Mouse (Mus musculus): ENCODE results near the gene Gm3604. TPM values are rescaled to one million over a fixed set of nuclear protein-coding genes. Genes with fewer than 3 reads are reported as not detected.

Gene Gm3604
- polyA plus RNA-seq (2015; fragmentation: Nextera tagmentation; extraction: Ambion mirVana), result 3.0 and 3.8 TPM in 2 replicates

DNA sequence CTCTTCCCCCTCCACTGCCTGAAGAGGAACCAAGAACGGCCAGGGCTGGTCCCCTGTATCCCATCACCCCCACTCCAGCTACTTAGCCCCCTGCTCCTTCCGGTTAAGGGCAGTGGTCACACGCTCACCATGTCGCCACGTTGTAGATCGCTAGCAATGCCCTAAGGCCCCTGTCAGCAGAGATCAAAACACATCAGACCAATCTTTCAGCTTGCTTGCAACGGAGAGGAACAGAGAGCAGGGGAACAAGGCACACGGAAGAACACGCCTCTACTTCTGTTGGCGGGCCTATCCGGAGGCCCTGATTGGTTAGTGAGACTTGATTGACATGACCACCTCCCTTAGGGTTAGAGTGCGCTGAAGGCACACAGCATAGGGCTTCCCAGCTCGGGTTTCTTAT, at the start of gene Gm3604:
Gene Gm3604 (minus strand): TSS at position 226 of the 400 bp plus-strand sequence.

Small RNA genes lying within 50 kb of the gene (microRNA-seq; reads per million reads assigned to microRNA genes)
- gene Gm25933, result not detected

Other genes starting within 250 kb of the Gm3604 start
- gene Gm49359, start 83.7 kb upstream of the Gm3604 start, polyA plus RNA-seq (2015; fragmentation: Nextera tagmentation; extraction: Ambion mirVana), result 6.9 and 8.2 TPM in 2 replicates
- gene Zfp935, start 175.3 kb upstream of the Gm3604 start, polyA plus RNA-seq (2015; fragmentation: Nextera tagmentation; extraction: Ambion mirVana), result not detected in 2 replicates
- 5.9 and 7.5 TPM in 2 replicates for gene Zfp934, start 188.0 kb upstream of the Gm3604 start, polyA plus RNA-seq (2015; fragmentation: Nextera tagmentation; extraction: Ambion mirVana)
- gene 6720489N17Rik, start 241.0 kb upstream of the Gm3604 start, polyA plus RNA-seq (2015; fragmentation: Nextera tagmentation; extraction: Ambion mirVana), result 8.4 and 8.8 TPM in 2 replicates